Mouse (Mus musculus): Measurements from ENCODE around the gene Itga5. TPM values are rescaled to one million over a fixed set of nuclear protein-coding genes. Genes with fewer than 3 reads are reported as not detected.
A peak's percentile ranks its signal among the peaks of the same experiment; 100 is the strongest.

Itga5 gene
- total and polyA plus RNA-seq, 3 experiments, result 36.4 to 38.6 (median 36.7) TPM

DNA sequence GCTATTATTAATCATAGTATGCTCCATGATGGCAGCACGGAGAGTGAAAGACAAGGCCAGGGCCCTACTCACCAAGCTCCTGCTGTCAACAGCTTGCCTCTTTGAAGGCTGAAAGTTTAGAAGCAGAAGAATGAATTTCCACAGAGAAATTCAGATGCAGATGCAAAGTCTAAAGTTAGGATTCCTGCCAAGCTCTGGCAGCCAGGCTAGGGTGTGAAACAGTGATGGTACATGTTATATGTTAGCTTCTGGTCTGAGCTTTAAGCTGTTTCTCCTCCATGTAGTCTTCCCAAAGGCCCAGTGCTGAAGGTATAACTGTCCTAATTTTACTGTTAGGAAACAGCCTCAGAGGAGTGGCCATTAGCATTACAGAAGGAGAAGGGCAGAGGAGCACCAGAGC is 2.6 kb upstream of the Itga5 start:
- peaks cover 15% of the 10 kb centered on the region for H3K4me1 ChIP-seq (ENCODE audit: control insufficient read depth, insufficient read depth, low read length)
- no peak overlapping the region for H3K27ac ChIP-seq
- no peak overlapping the region for H3K4me3 ChIP-seq
- peaks cover 3% of the 10 kb centered on the region for H3K36me3 ChIP-seq (ENCODE audit: control insufficient read depth, insufficient read depth, low read length)
- H3K9ac ChIP-seq (ENCODE audit: low read depth, low read length), result no peak overlapping the region
- WGBS, result 89% methylated on average over 1 of the region's 1 CpGs
- intact Hi-C loops (cut with DNase I), result no loop called here
- DNase-seq, result no peak
- no peaks in the 10 kb centered on the region for H3K27me3 ChIP-seq (ENCODE audit: control insufficient read depth, insufficient read depth, low read length)
- peaks cover 7% of the 10 kb centered on the region for H3K79me2 ChIP-seq (replicated peaks; ENCODE audit: control insufficient read depth, insufficient read depth, low read length)
- TF ChIP-seq EP300 (IDR thresholded peaks at IDR 0.05; ENCODE audit: insufficient read depth, low read depth, low read length), result no peak

DNA sequence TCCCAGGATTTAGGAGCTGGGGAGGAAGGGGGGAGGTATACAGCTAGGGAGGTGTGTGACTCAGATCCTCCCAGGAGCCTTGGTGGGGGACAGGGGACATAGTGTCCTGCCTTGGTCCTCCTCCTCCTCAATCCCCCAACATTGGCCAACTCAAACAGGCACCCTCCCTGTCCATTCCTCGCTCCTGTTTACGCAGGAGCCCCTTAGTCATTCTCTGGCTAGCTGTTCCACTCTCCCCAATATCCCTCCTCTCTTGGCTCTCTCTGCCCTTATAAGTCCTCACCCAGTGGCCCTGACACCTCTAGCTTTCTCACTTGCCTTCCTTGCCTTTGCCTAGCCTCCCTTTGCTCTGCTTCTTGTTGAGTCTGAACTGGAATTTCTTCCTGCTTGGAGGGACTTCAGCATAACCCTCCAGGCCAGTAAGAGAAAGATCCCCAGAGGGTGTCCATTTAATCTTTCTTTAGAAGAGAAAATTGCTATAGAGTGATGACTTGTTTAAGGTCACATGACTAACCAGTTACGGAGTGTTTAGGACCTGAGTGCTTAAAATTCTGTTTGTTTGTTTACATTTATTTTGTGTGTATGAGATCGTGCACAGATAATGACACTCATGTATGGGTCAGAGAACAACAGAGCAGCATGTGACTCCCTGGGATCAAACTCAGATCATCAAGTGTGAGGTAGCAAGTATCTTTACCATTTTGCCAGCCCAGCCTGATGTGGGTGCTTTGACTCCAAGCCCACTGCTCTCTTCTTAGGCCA is 1.8 kb upstream of the Itga5 start:
- TF ChIP-seq CTCF (IDR thresholded peaks at IDR 0.05), result no peak
- 0 out of 2 replicates have a peak, but pooled peaks have one; percentile 44 for TF ChIP-seq EP300 (IDR thresholded peaks at IDR 0.05; ENCODE audit: insufficient read depth, low read depth, low read length)
- TF ChIP-seq POLR2A (IDR thresholded peaks at IDR 0.05; ENCODE audit: insufficient read depth, low read depth, low read length), result no peak
- H3K27me3 ChIP-seq (ENCODE audit: control insufficient read depth, insufficient read depth, low read length), result no peaks in the 10 kb centered on the region
- DNase-seq, result peak in 1 of 2 experiments; percentile 39
- H3K4me1 ChIP-seq (ENCODE audit: control insufficient read depth, insufficient read depth, low read length), result peaks cover 16% of the 10 kb centered on the region
- H3K79me2 ChIP-seq (replicated peaks; ENCODE audit: control insufficient read depth, insufficient read depth, low read length), result peaks cover 7% of the 10 kb centered on the region
- peaks cover 3% of the 10 kb centered on the region for H3K36me3 ChIP-seq (ENCODE audit: control insufficient read depth, insufficient read depth, low read length)
- intact Hi-C loops (cut with DNase I), result no loop called here
- 89% methylated on average over 4 of the region's 4 CpGs for WGBS
- H3K27ac ChIP-seq, result peak overlapping the region; percentile 98; the same call in 1 of the 2 replicates
- H3K9ac ChIP-seq (ENCODE audit: low read depth, low read length), result no peak overlapping the region
- H3K4me3 ChIP-seq, result no peak overlapping the region

GRCm38 (mm10) chr15:103365471-103366375 is 840 bp downstream of the Itga5 start:
- WGBS, result under 1% methylated on average over 51 of the region's 51 CpGs
- DNase-seq, result peak; percentile 72 to 75
- TF ChIP-seq POLR2A (IDR thresholded peaks at IDR 0.05; ENCODE audit: insufficient read depth, low read depth, low read length), result no peak
- no peak for TF ChIP-seq EP300 (IDR thresholded peaks at IDR 0.05; ENCODE audit: insufficient read depth, low read depth, low read length)
- TF ChIP-seq CTCF (IDR thresholded peaks at IDR 0.05), result no peak

GRCm38 (mm10) chr15:103364761-103365160 is 1.8 kb downstream of the Itga5 start:
- TF ChIP-seq EP300 (IDR thresholded peaks at IDR 0.05; ENCODE audit: insufficient read depth, low read depth, low read length) (no peak), CTCF (IDR thresholded peaks at IDR 0.05) (no peak), POLR2A (IDR thresholded peaks at IDR 0.05; ENCODE audit: insufficient read depth, low read depth, low read length) (no peak)
- Histone ChIP-seq H3K9ac (ENCODE audit: low read depth, low read length) (peak overlapping the region; percentile 100), H3K27me3 (ENCODE audit: control insufficient read depth, insufficient read depth, low read length) (no peaks in the 10 kb centered on the region), H3K4me3 (peak overlapping the region; percentile 88), H3K36me3 (ENCODE audit: control insufficient read depth, insufficient read depth, low read length) (peaks cover 7% of the 10 kb centered on the region), H3K4me1 (ENCODE audit: control insufficient read depth, insufficient read depth, low read length) (peaks cover 24% of the 10 kb centered on the region), H3K27ac (peak overlapping the region; percentile 98), H3K79me2 (replicated peaks; ENCODE audit: control insufficient read depth, insufficient read depth, low read length) (peaks cover 7% of the 10 kb centered on the region)
- 12% methylated on average over 4 of the region's 4 CpGs for WGBS
- intact Hi-C loops (cut with DNase I), result no loop called here
- no peak for DNase-seq

More at GRCm38 (mm10) chr15:103365471-103366375, 840 bp downstream of the Itga5 start:
- H3K4me3 ChIP-seq, result peak overlapping the region; percentile 88
- H3K79me2 ChIP-seq (replicated peaks; ENCODE audit: control insufficient read depth, insufficient read depth, low read length), result peaks cover 7% of the 10 kb centered on the region
- H3K9ac ChIP-seq (ENCODE audit: low read depth, low read length), result peak overlapping the region; percentile 100
- no peaks in the 10 kb centered on the region for H3K27me3 ChIP-seq (ENCODE audit: control insufficient read depth, insufficient read depth, low read length)
- H3K4me1 ChIP-seq (ENCODE audit: control insufficient read depth, insufficient read depth, low read length), result peaks cover 20% of the 10 kb centered on the region
- H3K27ac ChIP-seq, result peak overlapping the region; percentile 98
- peaks cover 5% of the 10 kb centered on the region for H3K36me3 ChIP-seq (ENCODE audit: control insufficient read depth, insufficient read depth, low read length)
- intact Hi-C loops (cut with DNase I), result loop anchor here (1.0 kb wide), 1 partner anchor 23 kb away; no protein-coding TSS in a partner anchor

- WGBS, result 19% methylated on average over 1 of the region's 1 CpGs
- no peak for DNase-seq
- H3K4me3 ChIP-seq, result no peak overlapping the region
- peaks cover 7% of the 10 kb centered on the region for H3K79me2 ChIP-seq (replicated peaks; ENCODE audit: control insufficient read depth, insufficient read depth, low read length)
- peaks cover 31% of the 10 kb centered on the region for H3K4me1 ChIP-seq (ENCODE audit: control insufficient read depth, insufficient read depth, low read length)
- TF ChIP-seq EP300 (IDR thresholded peaks at IDR 0.05; ENCODE audit: insufficient read depth, low read depth, low read length) (no peak), CTCF (IDR thresholded peaks at IDR 0.05) (no peak), POLR2A (IDR thresholded peaks at IDR 0.05; ENCODE audit: insufficient read depth, low read depth, low read length) (no peak)
- intact Hi-C loops (cut with DNase I), result no loop called here
- peaks cover 10% of the 10 kb centered on the region for H3K36me3 ChIP-seq (ENCODE audit: control insufficient read depth, insufficient read depth, low read length)
- H3K27ac ChIP-seq, result peak overlapping the region; percentile 98; the same call in 1 of the 2 replicates
- no peak overlapping the region for H3K9ac ChIP-seq (ENCODE audit: low read depth, low read length)
- no peaks in the 10 kb centered on the region for H3K27me3 ChIP-seq (ENCODE audit: control insufficient read depth, insufficient read depth, low read length)
These were observed 2.8 kb downstream of the Itga5 start for GRCm38 (mm10) chr15:103363809-103364208.

Measured in heart, adult 2 months (tissue).